Mouse (Mus musculus) E14TG2a.4 (cell line): ENCODE results near the gene Eef2.

Source experiments
- CTCF ChIP-seq: conservative IDR thresholded peaks from 2 replicates; pipeline ENCODE4 v1.5.1; 2014; ENCODE audit warnings: low read length
- POU5F1 ChIP-seq: IDR thresholded peaks from 2 replicates; pipeline ENCODE4 v1.6.1; 2014; ENCODE audit warnings: low read length, borderline replicate concordance

GRCm38 (mm10) chr10:81154313-81154712, 22.1 kb upstream of the Eef2 start:
- TF ChIP-seq CTCF (no peak), POU5F1 (no peak)
